In genomic region chr6:49655241-49655640, GRCm38 (mm10) we compare ENCODE assay signal across 18 mouse cellular contexts.
"Had no signal": no experiment of that assay in that cellular context is flagged by ENCODE, and none has a peak within 500 bp of the region (broad histone marks: within the 10 kb centered on the region; RNA-seq: fewer than 3 reads in every experiment).

No protein-coding gene starts in this region.

- ATAC-seq: midbrain, embryonic 16.5 days had no signal

- DNase-seq: lung, adult 18-20 months; lung, embryonic 14.5 days; lung, postnatal 10 days; lung, postnatal 4 days; midbrain, embryonic 14.5 days; right cerebral cortex, adult 18-20 months; right cerebral cortex, postnatal 25 days; right cerebral cortex, postnatal 4 days; spleen, adult 18-20 months; thymus, adult 18-20 months; thymus, postnatal 14 days; thymus, postnatal 36 days had no signal

- H3K4me2 ChIP-seq: lung, embryonic 14.5 days; midbrain, embryonic 12.5 days; neural tube, embryonic 13.5 days; neural tube, embryonic 15.5 days had no signal

- H3K4me3 ChIP-seq: midbrain, embryonic 10.5 days; midbrain, embryonic 12.5 days; myocyte; neural tube, embryonic 13.5 days; neural tube, embryonic 15.5 days had no signal

- H3K27me3 ChIP-seq: midbrain, embryonic 12.5 days; neural tube, embryonic 13.5 days; neural tube, embryonic 15.5 days had no signal

- H3K9ac ChIP-seq: lung, embryonic 14.5 days; midbrain, embryonic 12.5 days; neural tube, embryonic 13.5 days; neural tube, embryonic 15.5 days had no signal

- H3K4me1 ChIP-seq: midbrain, embryonic 10.5 days; midbrain, embryonic 12.5 days; neural tube, embryonic 13.5 days; neural tube, embryonic 15.5 days had no signal

- H3K36me3 ChIP-seq: midbrain, embryonic 10.5 days; midbrain, embryonic 12.5 days; neural tube, embryonic 13.5 days; neural tube, embryonic 15.5 days had no signal

- H3K27ac ChIP-seq: midbrain, embryonic 10.5 days; midbrain, embryonic 12.5 days; neural tube, embryonic 13.5 days; neural tube, embryonic 15.5 days had no signal

- H3K9me3 ChIP-seq: midbrain, embryonic 10.5 days; midbrain, embryonic 12.5 days; neural tube, embryonic 13.5 days; neural tube, embryonic 15.5 days had no signal
